Mouse (Mus musculus) liver, adult (tissue): Measurements from ENCODE around the gene Shc3.

Experiments
- GATA4 ChIP-seq: IDR thresholded peaks from 2 replicates; pipeline ENCODE4 v1.6.1; 2014; ENCODE audit warnings: mild to moderate bottlenecking, low read length; ENCODE audit not compliant: insufficient replicate concordance

Shc3 gene

DNA sequence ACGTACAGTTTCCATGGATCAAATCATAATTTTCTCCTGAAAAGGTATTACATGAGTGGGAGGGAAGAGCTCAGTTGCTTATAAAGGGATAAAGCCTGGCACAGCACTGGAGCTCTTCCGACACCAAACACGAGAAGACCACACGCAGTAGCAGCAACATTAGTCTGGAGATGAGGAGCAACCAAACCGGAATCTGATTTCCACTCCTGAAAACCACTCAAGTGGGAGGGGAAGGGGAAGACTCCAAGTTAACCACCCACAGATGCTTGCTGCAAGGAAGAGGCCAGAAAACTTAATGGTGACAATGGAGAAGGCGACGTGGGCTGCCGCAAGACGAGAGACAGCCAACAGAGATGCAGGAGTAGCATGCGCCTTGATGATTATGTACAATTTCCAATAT is 45.9 kb downstream of the Shc3 start:
- TF ChIP-seq GATA4 = no peak

- no peak for TF ChIP-seq GATA4
These were observed 50.3 kb downstream of the Shc3 start for GRCm38 (mm10) chr13:51518880-51519279.

DNA sequence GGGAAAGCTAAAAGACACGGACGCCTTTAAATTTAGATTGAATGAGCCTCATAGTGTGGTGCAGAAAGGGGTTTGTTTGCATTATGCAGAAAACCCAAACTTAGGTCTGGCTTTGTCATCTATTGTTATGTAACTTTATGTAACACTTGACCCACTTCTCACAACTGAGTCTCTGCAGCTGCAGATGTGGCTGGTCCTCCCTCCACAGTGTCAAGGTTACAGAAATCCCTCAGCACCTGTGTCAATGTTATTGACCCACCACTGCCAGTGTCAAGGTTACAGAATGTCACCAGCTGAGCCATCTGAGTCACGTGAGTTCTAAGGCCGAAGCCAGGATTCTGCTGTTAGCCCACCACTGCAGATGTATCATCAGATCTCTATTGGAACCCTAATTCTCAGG is 51.3 kb downstream of the Shc3 start:
- no peak for TF ChIP-seq GATA4

GRCm38 (mm10) chr13:51508836-51509235 is 60.4 kb downstream of the Shc3 start:
- no peak for TF ChIP-seq GATA4

DNA sequence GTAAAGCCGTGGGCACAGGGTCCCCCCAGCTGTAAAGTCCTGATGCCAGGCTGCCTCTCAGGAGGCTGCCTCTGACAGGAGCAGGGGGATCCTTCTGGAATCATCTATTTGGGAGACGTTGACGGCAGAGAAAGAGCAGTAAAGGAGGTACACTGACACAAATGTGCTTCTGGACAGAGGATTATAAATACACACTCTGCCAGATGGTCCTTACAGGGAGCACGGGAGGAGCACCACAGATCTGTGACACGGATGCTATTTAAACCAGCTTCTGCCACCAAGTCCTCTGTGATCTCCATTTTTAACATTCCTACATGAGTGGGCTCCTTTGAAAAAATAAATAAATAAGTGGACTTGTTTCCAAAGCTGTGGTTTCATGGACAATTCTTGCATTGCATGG is 63.5 kb downstream of the Shc3 start:
- TF ChIP-seq GATA4 = no peak

DNA sequence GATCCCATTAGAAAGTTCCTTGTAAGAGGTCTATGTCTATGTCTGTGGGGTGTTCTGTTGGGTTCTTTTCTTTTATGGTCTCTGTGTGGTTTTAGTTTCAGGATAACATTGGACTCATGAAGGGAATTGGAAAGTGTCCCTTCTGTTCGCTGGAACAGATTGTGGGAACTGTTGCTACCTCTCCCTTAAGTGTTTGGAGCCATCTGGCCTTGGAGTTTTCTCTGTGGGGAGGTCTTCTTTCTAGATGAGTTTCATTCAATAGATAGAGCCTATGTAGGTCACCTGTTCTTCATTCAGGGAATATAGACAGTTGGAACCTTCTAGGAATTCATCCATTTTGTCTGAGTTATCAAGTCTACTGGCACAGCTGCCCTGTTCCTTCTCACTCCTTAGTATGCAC is 69.5 kb downstream of the Shc3 start:
- TF ChIP-seq GATA4 = no peak

- TF ChIP-seq GATA4 = no peak
These were observed 75.5 kb downstream of the Shc3 start for GRCm38 (mm10) chr13:51493676-51494075.

- no peak for TF ChIP-seq GATA4
These were observed 77.4 kb downstream of the Shc3 start for GRCm38 (mm10) chr13:51491649-51492435.

DNA sequence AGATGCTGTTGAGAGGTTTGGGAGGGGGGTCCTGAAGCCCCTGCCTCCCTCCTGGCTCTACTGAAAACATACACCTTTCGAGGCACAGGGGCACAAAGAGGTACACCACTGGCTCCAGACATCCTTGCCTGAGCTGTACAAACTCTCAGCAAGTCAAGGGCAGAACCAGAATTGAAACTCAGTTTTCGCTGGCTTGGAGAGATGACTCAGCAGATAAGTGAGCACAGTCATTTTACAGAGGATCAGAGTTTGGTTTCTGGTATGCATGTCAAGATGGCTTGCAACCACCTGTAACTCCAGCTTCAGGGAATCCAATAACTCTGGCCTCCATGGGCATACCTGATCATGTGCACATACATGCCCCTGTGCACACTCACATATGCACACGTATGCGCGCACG is 79.0 kb downstream of the Shc3 start:
- TF ChIP-seq GATA4 = no peak

GRCm38 (mm10) chr13:51488945-51489344 is 80.3 kb downstream of the Shc3 start:
- no peak for TF ChIP-seq GATA4

DNA sequence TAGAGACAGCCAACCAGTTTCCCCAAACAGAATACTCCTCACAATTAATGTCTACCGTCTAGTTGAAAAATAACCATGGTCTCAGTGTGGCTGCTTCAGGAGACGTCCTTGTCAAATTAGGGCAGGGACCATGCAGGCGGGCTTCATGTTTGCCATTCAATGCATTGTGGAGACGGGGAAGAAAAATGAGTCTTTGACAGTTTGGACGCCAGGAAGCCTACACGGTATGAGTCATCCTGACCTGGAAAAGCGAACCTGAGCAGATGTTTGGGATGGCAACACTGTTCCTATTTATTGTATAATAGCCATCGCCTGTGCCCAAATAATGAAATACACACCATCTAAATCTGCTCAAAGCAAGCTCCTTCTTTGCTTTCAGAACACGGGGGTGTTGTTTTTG is 83.9 kb downstream of the Shc3 start:
- no peak for TF ChIP-seq GATA4

DNA sequence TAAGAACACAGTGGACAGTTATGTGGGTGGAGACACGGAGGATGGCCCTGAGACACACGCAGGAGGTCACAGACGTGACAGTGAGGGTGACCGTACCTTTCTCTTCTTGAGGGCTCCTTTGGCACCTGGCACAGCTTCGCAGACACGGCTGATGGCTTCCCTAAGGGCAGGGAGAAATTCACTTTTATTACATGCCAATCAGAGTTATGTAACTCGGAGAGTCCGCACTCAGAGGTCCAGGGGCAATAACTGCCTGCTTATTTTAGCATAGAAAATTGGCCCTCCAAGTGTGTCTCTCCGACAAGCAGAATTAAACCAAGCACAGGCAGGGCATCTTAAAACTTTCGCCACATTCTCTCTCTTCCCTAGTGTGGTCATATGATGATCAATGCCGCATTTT is 86.4 kb downstream of the Shc3 start:
- no peak for TF ChIP-seq GATA4

GRCm38 (mm10) chr13:51480341-51481011 is 88.7 kb downstream of the Shc3 start:
- TF ChIP-seq GATA4 = no peak

DNA sequence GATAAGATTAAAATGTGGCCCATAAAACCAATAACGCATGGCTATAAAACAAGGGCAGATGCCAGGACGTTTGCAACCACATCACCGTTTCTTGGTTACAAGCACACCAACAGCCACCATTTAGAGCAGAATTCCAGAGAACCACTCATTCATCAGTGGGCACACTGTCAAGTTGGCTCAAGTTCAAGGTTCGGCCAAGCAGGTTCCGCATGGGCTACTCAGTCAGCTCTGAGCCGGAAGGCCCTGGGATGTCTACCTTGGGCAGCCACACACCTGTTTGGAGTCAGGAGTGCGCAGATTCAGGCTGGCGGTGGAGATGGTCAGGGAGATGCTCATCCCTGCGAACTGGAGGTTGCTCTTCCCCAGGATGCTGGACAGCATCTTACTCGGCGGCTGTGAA is 89.4 kb downstream of the Shc3 start:
- TF ChIP-seq GATA4 = no peak

DNA sequence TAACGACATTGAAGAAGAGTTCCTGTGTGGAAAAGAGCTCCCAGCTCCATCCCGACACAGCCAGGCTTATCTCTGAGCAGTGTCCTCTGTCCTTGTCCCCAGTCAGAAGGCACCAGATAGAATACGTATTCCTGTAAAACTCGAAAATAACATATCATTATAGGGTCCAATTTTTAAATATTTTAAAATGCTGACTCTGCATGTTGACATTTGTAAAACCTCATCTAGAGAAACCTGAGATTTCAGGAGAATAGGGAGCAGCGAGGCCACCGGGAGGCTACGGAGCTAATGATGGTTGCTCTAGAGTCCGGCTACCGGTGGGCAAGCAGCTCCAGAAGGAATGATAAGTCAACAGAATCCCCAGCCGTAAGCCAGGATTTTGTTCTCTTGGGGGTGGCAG is 92.2 kb downstream of the Shc3 start:
- no peak for TF ChIP-seq GATA4

DNA sequence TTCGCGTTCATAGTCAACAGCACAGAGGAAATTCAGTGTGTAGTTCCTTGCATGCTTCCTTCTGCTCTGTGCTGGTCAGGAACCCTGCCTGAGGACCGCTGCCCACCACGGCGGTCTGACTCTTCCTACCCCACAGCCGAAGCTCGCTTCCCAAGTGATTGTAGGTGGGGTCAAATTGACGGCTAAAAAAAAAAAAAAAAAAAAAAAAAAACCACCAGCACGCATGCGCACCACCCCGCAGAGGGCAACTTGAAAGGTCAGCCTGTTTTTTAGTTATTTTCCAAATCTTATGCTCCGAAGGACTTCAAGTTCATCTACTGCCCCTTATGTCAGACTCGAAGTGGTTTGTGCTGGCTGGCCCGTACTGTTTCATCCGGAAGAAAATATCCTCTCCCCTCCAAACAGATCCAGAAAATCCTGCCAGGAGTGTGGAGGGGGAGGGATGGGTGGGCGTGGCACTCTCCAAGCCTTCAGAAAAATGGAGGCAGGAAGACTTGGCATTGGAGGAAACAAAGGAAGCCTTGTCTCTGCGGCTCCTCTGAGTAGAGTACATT is 100.4 kb downstream of the Shc3 start:
- TF ChIP-seq GATA4 = no peak

DNA sequence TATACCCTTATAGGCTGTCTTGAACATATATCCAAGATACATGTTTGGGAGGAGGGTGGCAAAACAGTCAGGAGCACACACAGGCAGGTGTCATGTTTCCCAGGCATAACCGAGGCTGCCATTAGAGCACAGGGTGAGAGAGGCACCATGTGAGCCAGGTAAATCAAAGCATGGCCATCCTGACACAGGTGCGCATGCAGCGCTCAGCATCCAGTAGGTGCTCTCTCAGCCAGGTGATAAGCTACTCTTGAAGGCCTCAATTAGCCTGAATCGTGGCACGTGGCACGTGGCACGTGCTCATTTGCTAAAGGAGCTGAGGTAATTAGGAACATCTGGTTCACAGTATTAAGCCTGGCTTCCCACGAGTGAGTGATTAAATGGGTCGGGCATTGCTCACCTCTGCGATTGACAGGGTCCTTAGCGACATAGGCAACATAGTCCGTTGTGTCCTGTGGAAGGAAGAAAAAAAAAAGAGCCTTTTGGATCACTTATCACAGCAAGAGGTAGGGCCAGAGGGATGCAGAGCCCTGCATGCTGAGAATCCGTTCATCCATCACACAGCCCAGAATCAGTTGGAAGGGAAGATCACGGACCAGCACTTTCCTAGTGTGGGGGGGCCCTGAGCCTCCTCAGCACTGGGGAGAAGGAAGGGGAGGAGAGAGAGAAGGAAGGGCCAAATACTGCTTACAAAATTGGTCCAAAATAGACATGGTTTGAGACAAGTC is 102.9 kb downstream of the Shc3 start:
- TF ChIP-seq GATA4 = no peak

GRCm38 (mm10) chr13:51464294-51464693 is 104.9 kb downstream of the Shc3 start:
- no peak for TF ChIP-seq GATA4
